9 mouse cellular contexts compared by ENCODE assay signal in the genomic region with DNA sequence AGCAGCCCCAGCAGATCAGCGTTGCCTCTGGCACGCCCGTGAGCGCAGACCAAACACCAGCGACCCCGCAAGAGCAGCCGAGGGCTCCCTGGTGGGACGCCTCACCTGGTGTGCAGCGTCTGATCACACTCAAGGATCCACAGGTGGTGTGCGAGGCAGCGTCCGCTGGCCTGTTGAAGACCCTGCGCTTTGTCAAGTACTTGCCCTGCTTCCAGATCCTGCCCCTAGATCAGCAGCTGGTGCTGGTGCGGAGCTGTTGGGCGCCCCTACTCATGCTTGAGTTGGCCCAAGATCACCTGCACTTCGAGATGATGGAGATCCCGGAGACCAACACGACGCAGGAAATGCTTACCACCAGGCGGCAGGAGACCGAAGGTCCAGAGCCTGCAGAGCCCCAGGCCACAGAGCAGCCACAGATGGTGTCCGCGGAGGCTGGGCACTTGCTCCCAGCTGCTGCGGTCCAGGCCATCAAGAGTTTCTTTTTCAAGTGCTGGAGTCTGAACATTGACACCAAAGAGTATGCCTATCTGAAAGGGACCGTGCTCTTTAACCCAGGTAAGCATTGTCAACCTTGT. TPM values are rescaled to one million over a fixed set of nuclear protein-coding genes. Genes with fewer than 3 reads are reported as not detected.
DNase-seq lines count a peak whose midpoint lies in the region; ATAC-seq and TF ChIP-seq lines count a peak whose summit lies in the region.
"Had no signal": no experiment of that assay in that cellular context is flagged by ENCODE, and none has a peak within 500 bp of the region (broad histone marks: within the 10 kb centered on the region; RNA-seq: fewer than 3 reads in every experiment).

No protein-coding gene starts in this region.

- peaks cover 16% of the 10 kb centered on the region; the same call in 1 of the 2 replicates for H3K27me3 ChIP-seq in kidney, embryonic 14.5 days (ENCODE audit: control insufficient read depth, insufficient read depth, low read length)
- peaks cover 10% of the 10 kb centered on the region; the same call in 1 of the 2 replicates for H3K27me3 ChIP-seq in hindbrain, embryonic 11.5 days (ENCODE audit: control insufficient read depth, insufficient read depth, low read length)
- no peaks in the 10 kb centered on the region for H3K27me3 ChIP-seq in cerebellum, adult 2 months (ENCODE audit: control insufficient read depth, insufficient read depth, low read length)

- WGBS in kidney, embryonic 14.5 days: 30% methylated on average over 25 of the region's 25 CpGs
- 29% methylated on average over 25 of the region's 25 CpGs for WGBS in hindbrain, embryonic 11.5 days
- WGBS in cerebellum, adult 2 months: 7% methylated on average over 25 of the region's 25 CpGs

- no peaks in the 10 kb centered on the region for H3K4me1 ChIP-seq in kidney, embryonic 14.5 days (ENCODE audit: control insufficient read depth, insufficient read depth, low read length)
- H3K4me1 ChIP-seq in hindbrain, embryonic 11.5 days (replicated peaks; ENCODE audit: control insufficient read depth, insufficient read depth, low read length): no peaks in the 10 kb centered on the region
- no peaks in the 10 kb centered on the region for H3K4me1 ChIP-seq in cerebellum, adult 2 months (ENCODE audit: control insufficient read depth, insufficient read depth, low read length)

- no peak for DNase-seq in kidney, postnatal 14 days
- DNase-seq in adrenal gland, postnatal 25 days: peak; percentile 17
- DNase-seq in hindbrain, embryonic 11.5 days (ENCODE audit: low spot score): peak; percentile 28
- DNase-seq in neural tube, embryonic 10.5 days (ENCODE audit: extremely low spot score, low spot score): peak; percentile 32
- no peak for DNase-seq in cerebellum, postnatal 36 days
- no peak for DNase-seq in spleen, postnatal 14 days (ENCODE audit: low spot score in 2 of 2)
- DNase-seq in cerebellum, adult 2 months: no peak

- no peaks in the 10 kb centered on the region for H3K9me3 ChIP-seq in kidney, embryonic 14.5 days (ENCODE audit: control insufficient read depth, low read length)
- no peaks in the 10 kb centered on the region for H3K9me3 ChIP-seq in hindbrain, embryonic 11.5 days (ENCODE audit: control insufficient read depth, low read length)

- H3K4me3 ChIP-seq in kidney, embryonic 14.5 days (ENCODE audit: low read length): peak overlapping the region; percentile 34
- H3K4me3 ChIP-seq in hindbrain, embryonic 11.5 days (ENCODE audit: low read depth, low read length): peak overlapping the region; percentile 35
- no peak overlapping the region for H3K4me3 ChIP-seq in cerebellum, adult 2 months (replicated peaks; ENCODE audit: insufficient read depth, low read depth, low read length)

- peak overlapping the region; percentile 59 for H3K4me2 ChIP-seq in kidney, embryonic 14.5 days (replicated peaks; ENCODE audit: low read depth, low read length)
- peak overlapping the region; percentile 77 for H3K4me2 ChIP-seq in hindbrain, embryonic 11.5 days (replicated peaks; ENCODE audit: low read depth, low read length)

- H3K27ac ChIP-seq in kidney, embryonic 14.5 days (ENCODE audit: low read depth, low read length): no peak overlapping the region
- no peak overlapping the region for H3K27ac ChIP-seq in hindbrain, embryonic 11.5 days (ENCODE audit: low read depth, low read length)
- no peak overlapping the region for H3K27ac ChIP-seq in cerebellum, adult 2 months (ENCODE audit: insufficient read depth, low read length)

- peak; percentile 87 for ATAC-seq in kidney, embryonic 14.5 days (ENCODE audit: low FRiP score, low TSS enrichment)
- ATAC-seq in hindbrain, embryonic 11.5 days (ENCODE audit: low FRiP score): peak; percentile 75

- no peak for TF ChIP-seq CTCF in cerebellum, adult 2 months (IDR thresholded peaks at IDR 0.05; ENCODE audit: borderline replicate concordance, insufficient read depth, low read depth, low read length)

- no peak for TF ChIP-seq POLR2A in cerebellum, adult 2 months (IDR thresholded peaks at IDR 0.05; ENCODE audit: borderline replicate concordance, insufficient read depth, low read length)

- H3K9ac ChIP-seq in kidney, embryonic 14.5 days (ENCODE audit: low read depth, low read length): no peak overlapping the region
- no peak overlapping the region for H3K9ac ChIP-seq in hindbrain, embryonic 11.5 days (ENCODE audit: low read depth, low read length)

- H3K36me3 ChIP-seq in kidney, embryonic 14.5 days (ENCODE audit: control insufficient read depth, insufficient read depth, low read length): no peaks in the 10 kb centered on the region
- H3K36me3 ChIP-seq in hindbrain, embryonic 11.5 days (ENCODE audit: control insufficient read depth, insufficient read depth, low read length): no peaks in the 10 kb centered on the region

RNA-seq across cellular contexts. Expression of gene Nr0b1, which starts 0.9 kb away (rescaled TPM):
- 1.1 TPM in 2 replicates for polyA plus RNA-seq in kidney, embryonic 14.5 days (2014; fragmentation: Nextera tagmentation; extraction: Ambion mirVana)
- 16.3 and 30.3 TPM in 2 replicates for total RNA-seq in adrenal gland, postnatal 25 days (2021)
- polyA plus RNA-seq in hindbrain, embryonic 11.5 days (2014; fragmentation: Nextera tagmentation; extraction: Ambion mirVana): 0.19 TPM in 1 of 2 replicates, not detected in the other
- polyA plus RNA-seq in cerebellum, adult 2 months (2012; rRNA removed): 0.07 and 0.11 TPM in 2 replicates
- polyA plus RNA-seq: spleen, adult 2 months had no signal

Comparison
In these comparisons a context has a peak if more than half of its experiments do, and no peak if none do; other contexts are left out.
1. DNase-seq: peak in adrenal gland, postnatal 25 days (single experiment), hindbrain, embryonic 11.5 days (single experiment) and neural tube, embryonic 10.5 days (single experiment); none in kidney, postnatal 14 days (single experiment), cerebellum, postnatal 36 days (0 of 2), spleen, postnatal 14 days (0 of 2) and cerebellum, adult 2 months (0 of 2).